Mouse (Mus musculus) liver, postnatal 0 days (tissue): Measurements from ENCODE around the gene Dnajb13.
A peak's percentile ranks its signal among the peaks of the same experiment; 100 is the strongest.

Source experiments
- CTCF ChIP-seq: sonication (generic); IDR thresholded peaks from 2 replicates; pipeline ENCODE4 v1.5.1; 2016; ENCODE audit warnings: antibody characterized with exemption, low read depth
- EP300 ChIP-seq: IDR thresholded peaks from 2 replicates; pipeline ENCODE4 v1.6.1; 2016; ENCODE audit warnings: antibody characterized with exemption, low read depth, mild to moderate bottlenecking

GRCm38 (mm10) chr7:100506494-100506893, 8.3 kb downstream of the Dnajb13 start:
- TF ChIP-seq EP300, result no peak
- TF ChIP-seq CTCF, result 0 out of 2 replicates have a peak, but pooled peaks have one; percentile 13
